Mouse (Mus musculus) right cerebral cortex, postnatal 25 days (tissue): ENCODE data around the gene Adora3.
"Not testable (repeated sequence)": the region's sequence is repeated elsewhere in the genome, so short reads cannot be mapped to it uniquely, and the experiment has no call there.

ENCODE experiments used
- DNase-seq: peaks from one replicate; pipeline ENCODE4 v3.0.0; 2022

Gene Adora3

DNA sequence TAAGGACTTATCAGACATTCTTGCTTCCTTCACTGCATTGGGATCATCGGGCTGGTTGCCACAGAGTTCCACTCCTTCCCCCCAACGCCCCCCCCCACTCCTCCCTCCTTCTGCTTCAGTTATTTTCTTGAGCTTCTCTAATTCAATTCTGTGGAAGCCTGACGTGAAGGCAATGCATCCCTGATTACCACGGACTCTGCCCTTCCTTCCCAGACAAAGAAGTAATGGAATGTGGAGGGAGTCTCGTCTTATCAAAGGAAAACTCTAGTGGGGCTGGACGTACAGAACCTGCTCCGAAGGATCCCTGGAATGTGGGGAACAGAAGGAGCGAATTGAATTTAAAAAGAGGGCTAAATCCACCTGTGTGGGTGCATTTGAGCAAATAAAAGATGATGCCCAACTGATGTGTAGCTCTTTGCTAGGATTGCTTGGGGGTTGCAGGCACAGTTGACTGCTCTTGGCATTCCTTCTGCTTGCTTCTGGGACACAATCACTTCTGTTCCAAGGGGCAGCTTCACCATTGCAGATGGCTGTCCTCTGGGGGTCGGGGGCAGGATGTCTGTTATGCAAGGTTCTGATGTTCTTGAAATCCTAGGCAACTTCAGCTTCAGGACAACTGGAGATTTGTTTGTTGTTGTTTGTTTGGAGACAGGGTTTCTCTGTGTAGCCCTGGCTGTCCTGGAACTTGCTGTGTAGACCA, 37.4 kb downstream of the Adora3 start:
- no peak for DNase-seq

DNA sequence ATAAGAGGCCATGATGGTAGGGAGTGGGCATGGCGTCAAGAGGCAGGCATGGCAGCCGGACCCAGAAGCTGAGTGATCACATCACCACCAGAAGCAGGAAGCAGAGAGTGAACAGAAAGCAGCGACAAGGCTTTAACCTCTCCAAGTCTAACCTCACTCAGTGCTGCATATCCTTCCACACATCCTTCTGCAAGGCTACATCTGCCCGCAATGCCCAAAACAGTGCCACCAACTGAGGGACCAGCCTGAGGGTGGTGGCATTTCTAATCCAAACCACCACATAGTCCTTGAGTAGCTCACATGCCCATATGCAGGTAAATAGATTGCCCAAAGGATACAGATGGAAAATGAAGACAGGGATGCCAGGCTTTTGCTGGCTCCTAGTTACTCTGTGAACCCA, 38.3 kb downstream of the Adora3 start:
- DNase-seq = no peak

DNA sequence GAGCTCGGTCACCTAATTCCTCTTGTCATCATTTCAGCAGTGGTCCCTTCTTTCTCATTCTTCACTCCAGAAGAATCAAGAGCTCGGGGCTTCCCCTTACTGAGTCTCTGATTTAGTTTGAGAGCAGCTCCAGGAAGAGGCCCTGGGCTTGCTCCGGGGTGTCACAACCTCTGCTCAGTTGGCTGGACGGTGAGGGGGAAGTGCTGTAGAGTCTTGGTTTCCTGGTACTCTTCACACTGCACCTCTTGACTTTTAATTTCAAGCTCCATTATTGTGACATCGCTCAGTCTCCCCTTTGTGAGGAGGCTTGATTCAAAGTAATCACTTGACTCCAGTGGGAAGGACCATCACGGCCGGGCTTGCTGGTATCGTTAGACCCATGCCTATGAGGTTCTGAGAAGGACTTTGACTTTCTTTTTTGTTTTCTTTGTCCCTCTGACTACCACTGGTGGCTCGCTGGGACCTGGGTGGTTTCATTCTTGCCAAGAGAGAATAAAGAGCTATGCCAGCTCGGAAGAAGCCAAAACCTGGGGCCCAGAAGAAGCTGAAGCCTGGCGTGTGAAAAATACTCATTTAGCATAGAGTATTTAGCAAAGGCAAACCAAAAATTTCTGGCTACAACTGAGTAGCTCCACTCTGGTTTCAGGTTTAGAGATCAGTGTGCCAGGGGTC, 40.0 kb downstream of the Adora3 start:
- DNase-seq = no peak

- DNase-seq = no peak
These were observed 41.6 kb downstream of the Adora3 start for GRCm38 (mm10) chr3:105912097-105912880.

- DNase-seq = no peak
These were observed 43.4 kb downstream of the Adora3 start for GRCm38 (mm10) chr3:105913839-105914681.

- no peak for DNase-seq
These were observed 44.6 kb downstream of the Adora3 start for GRCm38 (mm10) chr3:105915281-105915680.

DNA sequence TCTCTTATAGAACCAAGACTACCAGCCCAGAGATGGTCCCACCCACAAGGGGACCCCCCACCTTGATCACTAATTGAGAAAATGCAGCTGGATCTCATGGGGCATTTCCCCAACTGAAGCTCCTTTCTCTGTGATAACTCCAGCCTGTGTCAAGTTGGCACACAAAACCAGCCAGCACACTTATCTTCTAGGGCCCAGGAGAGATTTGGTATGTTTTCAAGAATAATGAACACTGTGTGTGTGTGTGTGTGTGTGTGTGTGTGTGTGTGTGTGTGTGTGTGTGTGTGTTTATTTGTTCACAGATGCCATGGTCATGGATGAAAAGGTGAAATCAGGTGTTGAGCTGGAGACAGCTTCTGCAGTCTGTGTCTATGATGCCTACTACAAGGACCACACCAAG, 45.8 kb downstream of the Adora3 start:
- not testable (repeated sequence) for DNase-seq

DNA sequence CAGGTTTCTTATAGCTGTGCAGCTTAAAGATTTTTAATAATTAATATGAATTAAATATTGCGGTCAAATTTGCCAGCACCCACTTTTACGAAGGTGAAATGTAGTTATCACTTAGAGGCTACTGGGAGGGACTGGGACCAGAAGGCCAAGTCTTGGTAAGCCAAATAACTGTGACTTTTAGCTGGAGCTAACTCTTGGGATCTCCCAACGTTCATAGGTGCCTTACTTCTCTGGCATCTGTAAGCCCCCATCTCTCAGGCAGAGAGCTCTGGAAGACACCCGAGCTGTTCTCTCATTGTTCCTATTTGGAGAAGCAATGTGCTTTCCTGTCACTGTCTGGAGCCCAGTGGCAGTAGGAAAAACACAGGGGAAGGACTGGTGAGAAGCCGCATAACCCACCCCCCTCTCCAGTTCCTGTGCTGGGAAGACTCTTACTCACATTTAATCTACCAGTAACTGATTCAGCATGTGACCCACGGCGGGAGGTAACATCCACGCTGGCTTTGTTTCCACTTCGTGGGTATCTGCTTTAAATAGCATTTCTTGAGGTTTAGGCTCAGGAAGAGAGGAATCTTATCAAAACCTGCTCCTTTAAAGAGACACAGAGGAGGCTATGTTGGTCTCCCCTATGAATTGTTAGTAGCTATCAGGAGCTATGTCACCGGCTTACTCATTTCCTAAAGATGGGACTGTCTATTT, 47.1 kb downstream of the Adora3 start:
- DNase-seq = no peak

DNA sequence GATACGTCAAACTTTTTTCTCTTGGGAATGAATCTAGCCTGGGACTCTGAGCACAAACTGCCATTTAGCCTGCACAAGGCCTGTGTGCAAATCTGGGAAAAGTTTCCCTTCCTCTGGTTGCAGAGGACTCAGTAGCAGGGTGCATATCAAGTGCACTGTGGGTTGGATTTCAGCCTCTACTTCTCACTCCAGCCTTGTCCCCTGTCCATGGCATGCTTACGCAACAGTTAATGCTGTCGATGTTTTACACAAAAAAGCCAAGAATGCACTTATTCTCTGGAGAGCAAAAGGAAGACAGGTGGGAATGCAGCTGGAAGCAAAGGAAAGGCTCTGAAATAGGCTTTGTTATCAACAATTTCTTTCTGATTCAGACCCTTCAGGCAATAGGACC, 47.7 kb downstream of the Adora3 start:
- no peak for DNase-seq

- DNase-seq = not testable (repeated sequence)
These were observed 50.1 kb downstream of the Adora3 start for GRCm38 (mm10) chr3:105920743-105921142.

- no peak for DNase-seq
These were observed 51.3 kb downstream of the Adora3 start for GRCm38 (mm10) chr3:105921959-105922358.

DNA sequence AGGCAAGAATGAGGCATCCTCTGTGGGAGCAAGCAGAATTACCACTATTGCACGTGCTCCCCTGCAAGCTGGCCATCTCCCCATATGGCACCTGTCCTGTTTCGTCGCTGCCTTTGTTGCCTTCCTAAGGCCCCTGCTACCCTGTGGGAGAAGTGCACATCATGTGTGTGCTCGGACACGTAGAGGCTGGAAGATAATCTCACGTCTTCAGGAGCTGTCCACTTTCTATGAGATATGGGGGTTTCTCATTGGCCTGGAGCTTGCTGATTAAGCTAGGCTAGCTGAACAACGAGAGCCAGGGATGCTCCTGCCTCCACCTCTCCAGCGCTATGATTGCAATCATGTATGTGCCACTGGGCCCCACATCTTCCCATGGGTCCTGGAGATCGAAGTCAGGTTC, 54.0 kb downstream of the Adora3 start:
- DNase-seq = no peak

DNA sequence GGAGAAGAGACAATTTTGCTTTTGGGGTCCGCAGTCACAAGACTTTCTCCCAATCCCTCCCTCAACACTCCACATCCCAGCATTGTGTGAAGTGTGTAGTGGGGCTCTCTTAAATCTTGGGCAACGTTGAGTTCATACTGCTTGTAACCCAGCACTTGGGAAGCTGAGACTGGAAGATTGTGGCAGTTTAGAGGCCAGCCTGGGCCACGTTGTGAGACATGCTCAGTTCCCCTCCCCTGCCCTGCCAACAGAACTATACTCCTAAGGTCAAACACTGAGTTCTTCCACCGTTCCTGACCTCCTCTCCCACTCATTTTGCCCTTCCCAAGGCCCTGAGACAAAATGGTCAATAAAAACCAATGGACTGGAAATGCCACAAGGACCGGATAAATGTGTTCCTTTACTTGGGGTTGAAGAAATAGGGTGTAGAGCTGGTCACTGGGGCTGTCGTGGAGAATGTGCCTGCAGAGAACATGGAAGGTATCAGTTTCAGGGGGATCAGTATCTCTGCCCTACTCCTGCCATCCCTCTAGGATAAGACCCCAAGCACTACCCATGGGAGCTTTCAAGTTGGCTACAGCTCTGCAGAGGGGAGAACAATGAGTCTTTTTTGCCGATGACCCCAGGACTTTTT, 57.0 kb downstream of the Adora3 start:
- no peak for DNase-seq

- DNase-seq = no peak
These were observed 57.5 kb downstream of the Adora3 start for GRCm38 (mm10) chr3:105928195-105928569.

DNA sequence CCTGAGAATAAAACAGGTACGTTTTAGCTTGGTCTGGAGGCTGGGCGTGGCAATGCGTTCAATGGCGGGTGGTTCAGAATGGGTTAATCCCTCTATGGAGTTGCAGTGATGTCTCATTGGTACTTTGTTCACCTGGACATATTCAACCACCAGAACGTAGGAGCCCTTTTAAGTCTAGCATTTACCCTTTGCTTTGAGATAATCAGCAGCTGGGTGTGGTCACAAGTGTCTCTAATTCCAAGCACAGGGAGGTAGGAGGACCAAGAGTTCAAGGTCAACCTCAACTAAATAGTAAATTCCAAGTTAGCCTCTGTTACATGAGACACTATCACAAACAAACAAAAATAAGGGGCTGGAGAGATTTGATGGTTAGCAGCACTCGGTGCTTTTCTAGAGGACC, 58.1 kb downstream of the Adora3 start:
- no peak for DNase-seq

- DNase-seq = no peak
These were observed 59.2 kb downstream of the Adora3 start for GRCm38 (mm10) chr3:105929821-105930220.

DNA sequence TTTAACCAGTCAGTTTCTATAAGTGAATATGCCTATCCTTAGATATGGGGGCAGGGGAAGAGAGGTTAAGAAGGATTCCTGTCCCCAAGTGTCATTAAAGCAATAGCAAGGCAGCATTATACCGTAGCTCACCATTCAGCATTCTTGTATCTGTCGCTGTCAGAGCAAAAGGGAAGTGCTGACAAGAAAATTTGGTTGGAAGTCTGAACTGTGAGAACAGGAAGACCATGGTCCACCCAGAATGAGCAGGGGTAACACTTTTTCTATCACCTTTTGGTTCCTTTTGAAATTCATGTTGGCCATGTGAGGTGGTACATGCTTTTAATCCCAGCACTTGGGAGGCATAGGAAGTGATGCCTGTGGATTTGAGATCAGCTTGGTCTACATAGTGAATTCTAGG, 60.4 kb downstream of the Adora3 start:
- DNase-seq = no peak

- no peak for DNase-seq
These were observed 61.8 kb downstream of the Adora3 start, which contains the start of gene I830077J02Rik for GRCm38 (mm10) chr3:105932240-105933071. Gene I830077J02Rik, minus strand, starts transcription at chr3:105932664.

DNA sequence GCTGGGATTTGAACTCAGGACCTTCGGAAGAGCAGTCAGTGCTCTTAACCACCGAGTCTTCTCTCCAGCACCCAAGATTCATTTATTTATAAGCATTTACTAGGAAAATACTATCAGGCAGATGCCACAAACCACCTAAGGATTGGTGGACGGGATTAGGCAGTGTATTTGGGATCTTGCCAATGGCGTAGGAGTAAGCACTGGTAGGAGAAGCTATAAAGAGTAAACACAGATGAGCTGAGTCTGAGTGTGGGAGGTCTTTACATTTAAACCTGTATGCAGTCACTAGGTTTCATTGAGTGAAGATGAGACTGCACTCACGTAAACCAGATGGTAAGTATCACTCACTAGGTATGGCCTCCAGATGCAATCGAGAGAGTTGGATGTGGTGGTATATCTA, 63.3 kb downstream of the Adora3 start:
- no peak for DNase-seq

DNA sequence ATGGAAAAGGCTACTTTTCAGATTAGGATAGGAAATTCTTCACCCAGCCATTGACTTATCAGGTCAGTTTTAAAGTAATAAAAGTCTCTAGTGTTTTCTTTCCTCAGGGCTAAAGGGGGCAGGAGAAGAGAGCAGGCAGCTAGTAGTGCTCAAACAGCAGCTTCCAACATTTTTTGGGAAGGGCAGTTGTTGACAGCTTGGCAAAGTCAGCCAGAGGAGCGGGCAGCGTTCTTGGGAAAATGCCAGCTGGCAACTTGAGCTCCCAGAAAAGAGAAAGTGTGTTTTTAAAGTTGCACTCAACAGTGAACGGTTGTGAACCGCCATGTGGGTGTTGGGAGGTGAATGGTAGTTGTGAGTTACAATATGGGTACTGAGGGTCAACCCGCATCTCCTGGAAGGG, 64.4 kb downstream of the Adora3 start:
- no peak for DNase-seq

DNA sequence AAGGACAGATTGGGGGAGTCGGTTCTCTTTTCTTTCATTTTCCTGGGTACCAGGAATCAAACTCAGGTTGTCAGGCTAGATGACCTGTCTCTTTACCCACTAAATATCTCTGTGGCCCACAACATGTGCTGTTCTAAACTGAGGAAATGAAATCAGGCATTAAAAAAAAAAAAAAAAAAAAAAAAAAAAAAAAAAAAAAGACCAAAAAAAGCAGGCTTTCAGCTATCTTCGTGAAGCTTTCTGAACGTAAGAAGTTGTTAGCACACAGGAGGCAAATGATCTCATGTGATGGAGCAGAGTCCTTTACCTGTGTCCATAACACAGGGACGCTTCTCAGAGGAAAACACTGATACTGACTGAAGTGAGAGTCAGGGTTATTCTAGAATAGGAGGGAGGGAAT, 65.5 kb downstream of the Adora3 start:
- DNase-seq = no peak
